Mouse (Mus musculus): ENCODE measurements around the gene Gimap1. TPM values are rescaled to one million over a fixed set of nuclear protein-coding genes. Genes with fewer than 3 reads are reported as not detected.

Gene Gimap1
- total RNA-seq (2021), result 10 to 100 TPM in 1 of 2 experiments, 1 to 10 TPM in 1; 9.9 to 13.3 TPM
- long read RNA-seq, experiment 1, transcript Gimap1-201 (3 exons, 1,493 nt), result major isoform, 9 of 12 reads
- long read RNA-seq, experiment 1, partial matches to known transcripts, result 0 of 12 reads
- long read RNA-seq, experiment 1, other reads (novel, unspliced or antisense), result 0 of 12 reads
- long read RNA-seq, experiment 2, partial matches to known transcripts, result 0 of 4 reads
- long read RNA-seq, experiment 2, other reads (novel, unspliced or antisense), result 0 of 4 reads

DNA sequence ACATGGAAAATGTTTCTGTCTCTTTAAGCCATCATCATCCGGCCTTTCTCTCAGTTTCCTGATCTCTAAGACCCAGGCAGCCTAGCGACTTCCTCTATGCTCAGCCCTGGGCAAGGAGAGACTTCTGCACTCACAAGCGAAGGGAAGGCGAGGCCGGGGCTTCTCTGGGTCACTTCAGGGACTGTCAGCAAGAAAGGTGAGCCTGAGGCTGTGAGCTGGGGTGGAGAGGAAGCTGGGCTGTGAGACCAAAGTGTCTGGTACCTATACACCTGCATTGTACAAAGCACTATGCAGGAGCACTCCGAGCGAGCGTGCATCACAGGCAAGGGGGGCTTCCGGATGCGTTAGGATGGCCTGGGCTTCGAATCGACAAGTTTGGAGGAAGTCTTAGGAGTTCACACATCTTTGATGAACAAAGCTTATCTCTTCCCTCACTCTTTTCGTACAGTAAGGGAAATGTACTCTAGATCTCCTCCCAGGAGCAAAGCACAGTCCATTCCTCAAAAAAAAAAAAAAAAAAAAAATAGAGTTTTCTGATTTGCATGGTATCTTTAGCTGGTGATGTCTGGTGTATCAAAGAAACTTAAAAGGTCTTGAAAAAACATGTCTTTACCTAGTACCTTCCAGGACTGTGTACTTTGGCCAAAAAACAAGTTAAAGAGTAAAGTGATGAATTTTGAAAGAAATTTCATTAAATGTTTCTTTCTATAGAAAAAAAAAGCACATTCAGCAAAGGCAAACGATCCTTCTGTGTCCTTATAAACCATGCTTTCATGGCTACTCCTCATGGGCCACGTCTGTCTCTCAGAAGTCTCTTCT, at the start of gene Gimap1:
Gimap1 (plus strand) TSS at position 94 of the 819 bp plus-strand sequence.
- DNase-seq, result peak; percentile 65 to 81

DNA sequence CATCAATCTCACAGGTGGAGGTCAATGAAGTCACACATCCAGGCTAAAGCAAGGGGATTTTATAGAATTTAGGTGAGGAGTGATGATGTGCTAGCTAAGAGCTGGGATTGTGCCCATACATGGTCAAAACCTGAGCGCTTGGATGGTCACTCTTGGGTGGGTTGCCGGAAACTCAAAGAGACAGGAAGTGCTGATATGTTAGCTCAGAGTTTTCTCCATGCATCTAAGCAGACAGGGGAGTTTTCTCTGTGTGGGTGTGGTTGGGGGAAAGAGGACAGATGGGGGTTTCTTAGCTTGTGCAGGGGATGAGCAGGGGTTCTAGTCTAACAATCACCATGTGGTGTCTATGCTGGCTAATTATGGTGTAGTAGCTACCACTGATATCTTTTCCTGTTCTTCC, 49.5 kb upstream of the Gimap1 start:
- no peak for DNase-seq

DNA sequence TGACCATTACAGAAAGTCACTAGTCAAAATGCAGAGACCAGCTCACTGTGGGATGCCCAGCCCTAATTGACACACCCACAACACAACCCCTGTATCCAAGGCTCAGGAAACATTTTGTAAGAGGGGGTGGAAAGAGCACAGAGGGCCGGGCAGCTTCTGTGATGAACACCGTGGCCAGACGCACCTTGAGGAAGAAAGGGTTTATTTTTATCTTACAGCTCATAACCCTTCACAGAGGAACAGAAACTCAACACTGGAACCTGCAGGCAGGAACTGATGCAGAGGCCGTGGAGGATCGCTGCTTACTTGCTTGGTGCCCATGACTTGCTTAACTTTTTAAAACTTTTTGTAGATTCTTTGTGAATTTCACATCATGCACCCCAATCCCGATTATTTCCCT, 45.9 kb upstream of the Gimap1 start:
- no peak for DNase-seq

DNA sequence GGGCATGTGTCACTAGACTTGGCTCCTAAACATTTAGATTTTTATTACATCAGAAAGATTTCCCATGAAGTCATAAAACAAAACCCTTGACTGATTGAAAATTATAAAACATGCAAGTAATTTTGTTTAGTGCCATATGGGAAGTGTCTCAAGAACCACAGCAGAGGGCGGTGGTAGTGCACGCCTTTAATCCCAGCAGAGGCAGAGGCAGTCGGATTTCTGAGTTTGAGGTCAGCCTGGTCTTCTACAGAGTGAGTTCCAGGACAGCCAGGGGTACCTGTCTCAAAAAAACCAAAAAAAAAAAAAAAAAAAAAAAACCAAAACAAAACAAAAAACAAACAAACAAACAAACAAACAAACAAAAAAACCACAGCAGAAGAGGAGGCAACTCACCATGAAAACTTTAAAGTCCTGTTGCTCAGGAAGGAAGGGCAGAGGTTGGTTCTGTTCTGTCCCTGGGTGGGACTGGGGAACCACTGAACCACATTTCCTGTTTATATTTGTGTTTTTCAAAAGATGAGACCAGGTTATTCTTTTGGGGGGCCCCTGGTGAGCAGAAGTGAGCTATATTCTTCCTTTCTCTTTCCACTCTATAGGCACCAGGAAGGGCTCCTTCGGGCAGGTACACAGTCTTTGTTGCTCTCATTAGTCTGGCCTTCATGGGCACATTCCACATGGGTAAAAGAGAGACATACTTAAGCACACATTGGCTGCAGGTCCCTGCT, 41.9 kb upstream of the Gimap1 start:
- DNase-seq, result no peak

DNA sequence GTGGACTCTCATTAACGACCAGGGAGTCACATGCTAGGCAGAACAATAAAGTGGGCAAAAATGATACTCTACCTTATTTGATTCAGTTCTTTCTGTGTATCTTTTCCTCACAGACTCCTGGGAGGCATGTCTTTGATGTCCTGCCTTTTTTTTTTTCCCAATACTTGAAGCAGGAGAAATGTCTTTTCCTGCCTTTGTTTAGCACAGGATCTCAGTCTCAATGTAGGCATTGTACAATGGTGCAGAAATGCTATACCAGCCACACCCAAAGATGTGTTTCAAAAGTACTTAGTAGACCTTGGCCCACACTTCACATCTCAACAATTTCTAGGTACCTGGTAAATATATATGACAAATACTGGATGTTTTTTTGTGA, 41.3 kb upstream of the Gimap1 start:
- no peak for DNase-seq

DNA sequence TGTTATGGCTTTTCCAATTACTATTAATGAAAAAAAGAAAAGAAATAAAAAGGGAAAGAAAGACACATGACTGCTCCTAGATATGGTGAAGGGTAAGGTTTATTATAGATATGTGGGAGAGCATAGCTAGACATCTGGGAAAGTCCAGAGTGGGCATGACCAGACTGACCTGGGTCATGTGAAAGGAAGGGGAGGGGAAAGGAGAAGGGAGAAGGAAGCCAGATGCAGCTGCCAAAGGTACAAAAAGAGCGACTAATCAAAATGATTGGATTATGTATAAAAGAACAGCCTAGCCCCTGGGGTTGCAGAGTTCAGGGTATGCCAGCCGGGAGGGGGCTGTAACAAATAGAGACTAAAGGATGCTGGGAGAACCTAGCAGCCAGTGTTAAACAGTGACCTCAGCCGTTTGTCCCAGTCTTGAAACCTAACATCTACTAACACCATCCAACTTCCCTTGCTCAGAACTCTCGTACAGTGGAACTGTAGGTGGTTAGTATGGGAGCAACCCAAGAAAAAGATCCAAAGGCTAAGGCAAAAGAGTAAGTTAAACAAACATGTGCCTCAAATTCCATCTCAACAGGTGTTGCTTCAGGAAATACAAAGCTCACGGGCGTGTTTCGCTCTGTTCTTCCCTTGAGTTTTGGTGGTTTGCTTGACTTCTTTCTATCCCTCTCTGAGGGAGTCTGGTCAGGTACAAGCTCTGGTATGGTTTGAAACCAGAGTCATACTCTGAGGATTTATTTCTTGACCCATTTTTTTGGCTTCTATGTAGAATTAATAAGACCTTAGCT, 40.6 kb upstream of the Gimap1 start:
- DNase-seq, result no peak

DNA sequence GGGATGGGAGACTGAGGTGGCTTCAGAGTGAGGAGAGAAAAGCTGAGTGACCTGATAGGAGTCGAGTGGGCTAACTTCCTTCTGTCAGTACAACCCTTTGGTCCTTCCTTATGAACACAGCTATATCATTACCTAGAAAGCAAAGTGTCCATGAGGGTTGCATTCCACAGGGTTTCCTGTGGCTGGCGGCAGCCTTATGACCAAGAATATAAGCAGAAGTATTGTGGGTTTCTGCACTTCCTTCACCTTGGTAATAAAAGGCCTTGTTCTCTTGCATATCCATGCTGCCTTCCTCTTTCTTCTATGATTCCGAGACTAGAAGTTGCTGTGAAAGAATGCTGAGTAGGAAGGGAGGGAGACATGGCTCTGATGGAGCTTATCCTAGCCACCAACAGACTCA, 40.0 kb upstream of the Gimap1 start:
- no peak for DNase-seq

DNA sequence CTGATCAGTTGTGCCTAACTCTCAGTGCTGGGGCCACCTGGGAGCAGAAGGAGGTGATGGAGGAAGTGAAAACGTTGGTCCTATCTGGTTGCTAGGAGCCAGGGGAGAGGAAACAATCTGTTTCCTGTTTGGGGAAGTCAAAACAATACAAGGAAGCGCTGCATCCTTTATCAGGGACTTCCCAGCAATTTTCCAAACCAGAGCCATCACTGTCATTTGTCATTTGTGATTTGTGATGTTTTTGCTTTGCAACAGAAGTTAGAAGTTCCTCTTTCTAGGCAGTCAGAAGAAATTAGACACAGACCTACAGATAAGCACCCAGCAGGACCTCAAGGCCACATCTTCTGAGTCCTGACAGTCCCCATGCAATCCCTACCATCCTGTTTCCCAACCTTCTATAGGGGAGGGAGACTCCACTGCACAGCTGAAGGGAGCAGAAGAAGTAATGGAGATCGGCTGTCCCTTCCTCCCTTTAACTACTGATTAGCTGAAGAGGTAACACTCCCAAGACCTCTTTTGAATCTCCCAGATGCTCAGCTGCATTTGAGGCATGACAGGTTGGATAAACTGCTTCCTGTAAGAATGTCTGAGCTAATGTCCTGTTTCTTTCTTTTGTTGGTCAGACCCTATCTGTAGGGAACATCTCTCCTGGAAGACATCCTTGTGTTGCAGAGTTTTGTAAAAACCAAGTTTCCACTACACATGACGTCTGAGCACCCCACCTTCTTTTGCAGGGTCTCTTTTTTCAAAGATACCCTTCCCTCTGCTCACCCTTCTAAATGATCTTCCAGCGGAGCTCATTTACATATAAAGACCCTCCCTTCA, 38.4 kb upstream of the Gimap1 start:
- peak in 1 of 2 experiments; percentile 86 for DNase-seq

DNA sequence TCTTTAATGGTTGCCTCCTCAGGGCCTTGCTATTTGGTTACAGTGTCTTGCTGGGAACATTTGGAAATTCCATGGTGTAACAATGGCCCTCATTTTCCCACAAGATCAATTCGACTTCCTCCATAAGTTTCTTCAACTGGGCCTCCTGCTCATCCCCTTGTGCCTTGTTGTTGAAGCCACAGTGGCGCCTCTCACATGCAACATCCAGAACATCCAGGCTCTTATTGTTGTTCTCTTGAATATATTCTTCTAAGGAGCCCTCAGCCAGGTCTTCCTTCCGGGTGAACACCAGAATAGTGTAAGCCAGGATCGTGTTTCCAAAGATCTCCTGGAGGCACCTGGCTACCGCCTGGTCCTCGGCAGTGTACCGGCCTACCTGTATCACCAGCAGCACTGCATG, 36.7 kb upstream of the Gimap1 start:
- no peak for DNase-seq

DNA sequence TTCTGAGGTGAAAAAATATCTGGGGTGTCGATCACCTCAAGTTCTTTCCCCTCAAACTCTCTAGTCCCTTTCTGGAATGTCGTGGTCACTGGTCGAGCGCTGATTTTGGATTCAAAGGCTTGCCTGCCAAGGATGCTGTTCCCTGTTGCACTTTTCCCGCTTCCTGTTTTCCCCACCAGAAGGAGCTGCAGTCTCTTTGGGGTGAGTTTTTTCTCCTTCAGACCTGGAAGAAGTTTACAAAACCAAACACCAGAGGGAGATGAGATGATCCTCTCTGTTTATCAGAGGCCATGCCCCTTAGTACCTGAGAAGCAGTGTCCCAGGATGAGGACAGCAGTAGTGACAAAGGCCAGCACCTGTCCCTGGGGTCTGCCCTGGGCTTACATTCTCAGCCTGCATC, 36.3 kb upstream of the Gimap1 start:
- DNase-seq, result no peak

DNA sequence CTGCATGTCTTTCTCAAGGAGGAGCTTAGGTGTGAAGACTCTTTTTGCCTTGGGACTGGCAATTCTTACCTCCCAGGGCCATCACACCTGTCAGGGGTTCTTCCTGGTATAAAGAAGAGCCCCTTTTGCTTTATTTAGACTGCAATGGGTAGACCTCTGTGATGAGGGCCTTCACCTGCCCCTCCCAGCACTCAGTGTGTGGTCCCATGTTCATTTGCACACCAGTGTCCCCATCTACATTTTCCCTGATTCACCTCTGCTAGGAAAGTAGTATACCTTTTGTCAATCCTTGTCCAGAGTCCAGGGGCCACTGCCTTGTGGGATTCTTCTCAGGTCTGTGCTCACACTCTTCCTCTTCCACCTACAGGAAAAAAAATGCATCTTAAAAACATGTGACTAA, 34.7 kb upstream of the Gimap1 start:
- no peak for DNase-seq

DNA sequence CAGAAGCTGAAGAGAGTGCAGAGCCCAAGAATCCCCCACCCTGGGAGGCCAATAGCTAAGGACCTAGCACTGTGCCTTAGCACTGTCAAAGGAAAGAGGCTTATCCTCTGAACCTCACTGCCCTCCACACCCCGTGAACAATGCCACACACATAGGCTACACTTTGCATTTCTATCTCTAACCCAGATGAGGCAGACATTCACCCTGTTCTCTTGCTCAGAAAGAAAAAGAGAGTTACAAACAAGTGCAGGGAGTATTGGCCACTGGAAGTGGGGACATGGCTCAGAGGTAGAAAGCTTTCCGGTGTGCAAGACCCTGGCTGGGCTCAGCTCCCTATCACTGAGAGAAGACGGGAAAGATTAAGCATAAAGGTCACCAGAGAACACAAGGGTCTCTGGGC, 32.7 kb upstream of the Gimap1 start:
- no peak for DNase-seq

DNA sequence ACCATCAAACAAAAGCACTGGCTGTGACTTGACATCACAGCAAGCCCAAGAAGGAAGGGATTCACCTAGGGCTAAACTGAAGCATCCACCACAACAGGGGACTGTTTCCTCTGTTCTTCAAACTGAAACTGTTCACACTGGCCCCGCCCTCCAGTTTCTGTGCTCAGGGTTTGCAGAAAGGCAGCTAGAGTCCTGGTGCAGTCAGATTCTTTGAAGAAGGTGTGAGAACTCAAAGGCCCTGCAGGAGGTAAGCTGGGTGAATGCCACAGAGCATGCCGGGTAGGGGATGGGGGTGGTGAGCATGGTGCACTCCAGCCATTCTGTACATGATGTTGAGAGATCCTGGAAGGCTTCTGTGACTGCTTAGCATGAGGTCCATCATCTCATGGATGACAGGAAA, 20.4 kb upstream of the Gimap1 start, which contains the start of the genes Gm28053 and Gimap7:
Gm28053 (plus strand) TSS at position 153 of the 400 bp plus-strand sequence.
Gimap7 (plus strand) TSS at position 167 of the 400 bp plus-strand sequence.
- DNase-seq, result no peak

DNA sequence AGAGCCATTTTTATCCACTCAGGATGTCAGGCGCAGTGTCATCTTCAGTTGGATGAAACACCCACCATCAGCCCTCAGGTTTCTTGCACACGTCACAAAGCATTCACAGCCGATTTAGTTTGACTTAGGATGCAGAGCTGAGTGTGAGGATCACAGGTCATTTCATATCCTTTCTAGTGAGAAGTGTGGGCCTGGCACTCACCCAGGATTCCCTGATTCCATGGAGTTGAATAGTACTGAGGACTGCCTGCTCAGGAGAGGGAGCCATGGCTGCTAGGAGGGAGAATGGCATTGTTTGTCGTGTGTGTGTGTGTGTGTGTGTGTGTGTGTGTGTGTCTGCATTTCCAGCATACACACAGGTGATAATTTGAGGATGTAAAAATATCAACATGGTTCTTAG, 18.5 kb upstream of the Gimap1 start:
- no peak for DNase-seq

DNA sequence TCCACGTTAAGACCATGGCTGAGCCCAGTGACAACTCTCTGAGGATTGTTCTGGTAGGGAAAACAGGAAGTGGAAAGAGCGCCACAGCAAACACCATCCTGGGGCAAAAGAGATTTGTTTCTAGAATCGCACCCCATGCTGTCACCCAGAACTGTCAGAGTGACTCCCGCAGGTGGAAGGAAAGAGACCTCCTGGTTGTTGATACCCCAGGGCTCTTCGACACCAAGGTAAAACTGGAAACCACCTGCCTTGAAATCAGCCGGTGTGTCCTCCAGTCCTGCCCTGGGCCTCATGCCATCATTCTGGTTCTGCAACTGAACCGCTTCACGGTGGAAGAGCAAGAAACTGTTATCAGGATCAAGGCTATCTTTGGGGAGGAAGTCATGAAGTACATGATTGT, 15.4 kb upstream of the Gimap1 start:
- DNase-seq, result no peak

DNA sequence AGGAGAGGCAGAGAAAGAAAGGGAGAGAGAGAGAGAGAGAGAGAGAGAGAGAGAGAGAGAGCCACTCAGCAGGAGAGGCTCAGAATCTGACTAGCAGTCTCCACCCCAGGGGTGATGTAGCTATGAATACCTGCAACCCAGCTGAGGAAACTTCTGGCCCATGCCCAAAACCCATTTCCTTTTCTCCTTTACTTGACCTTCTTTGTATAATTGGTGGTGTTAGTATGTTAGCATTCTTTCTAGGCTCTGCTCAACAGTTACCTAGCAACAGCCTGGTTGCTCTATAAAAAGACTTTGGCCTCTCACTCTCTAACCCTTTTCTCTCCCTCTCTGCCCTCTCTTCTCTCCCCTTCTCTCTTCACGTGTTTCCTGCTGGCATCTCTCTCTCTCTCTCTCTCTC, 13.4 kb upstream of the Gimap1 start:
- DNase-seq, result peak; percentile 75 to 90

DNA sequence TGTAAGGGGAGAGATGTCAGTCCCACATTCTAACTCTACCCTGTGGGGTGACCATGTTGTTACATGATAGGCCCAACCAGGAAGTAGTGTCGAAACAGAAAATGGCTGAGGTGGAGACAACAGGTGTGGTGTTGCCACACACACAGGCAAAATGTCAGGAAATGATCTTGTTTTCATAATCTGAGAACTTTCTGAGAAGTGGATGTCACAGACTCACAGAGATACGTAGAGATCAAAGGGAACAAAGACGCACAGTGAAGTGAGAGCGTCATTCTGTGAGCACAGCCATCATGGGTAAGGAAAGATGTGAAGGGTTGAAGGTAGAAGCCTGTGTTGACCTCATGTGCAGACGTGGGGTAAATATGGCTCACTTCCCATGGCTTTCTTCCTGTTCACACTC, 11.1 kb upstream of the Gimap1 start:
- no peak for DNase-seq

DNA sequence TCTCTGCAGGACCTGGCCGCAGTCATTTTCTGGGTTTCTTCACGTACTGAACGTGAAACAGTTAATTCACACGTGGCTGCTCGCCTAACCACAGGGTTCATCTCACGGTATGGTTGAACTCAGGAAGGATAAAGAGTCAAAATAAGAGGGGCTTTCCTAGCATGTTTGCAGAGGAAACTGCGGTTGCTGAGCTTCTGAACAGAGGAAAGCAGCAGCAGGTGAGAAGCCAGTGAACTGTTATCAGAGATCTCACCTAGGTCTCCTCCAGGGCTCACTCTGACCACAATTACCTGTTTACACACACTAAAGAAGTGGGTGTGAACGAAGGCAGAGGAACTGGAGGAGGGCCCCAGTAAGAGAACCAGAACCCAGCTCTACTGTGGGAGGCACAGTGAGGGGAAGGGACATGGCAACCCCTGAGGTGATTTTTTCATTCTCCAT, 6.0 kb upstream of the Gimap1 start:
- DNase-seq, result peak in 1 of 2 experiments; percentile 43

DNA sequence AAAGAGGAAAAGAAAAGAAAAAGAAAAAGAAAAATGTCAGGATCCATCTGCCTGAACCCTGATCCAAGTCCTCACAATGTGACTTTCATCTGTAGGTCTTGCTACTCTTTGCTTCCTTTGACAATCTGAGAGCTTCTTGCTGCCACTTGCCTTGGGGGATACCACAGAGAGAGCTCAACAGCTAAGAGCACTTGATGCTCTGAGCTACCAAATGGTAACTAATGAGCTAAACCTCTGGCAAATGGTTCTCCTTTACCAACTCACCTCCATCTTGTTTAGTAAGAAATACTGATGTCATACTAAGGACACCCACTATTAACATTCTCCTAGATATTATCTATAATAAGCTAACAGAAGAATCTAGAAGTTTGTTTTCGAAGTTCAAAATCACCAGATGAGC, 5.2 kb upstream of the Gimap1 start:
- DNase-seq, result no peak

DNA sequence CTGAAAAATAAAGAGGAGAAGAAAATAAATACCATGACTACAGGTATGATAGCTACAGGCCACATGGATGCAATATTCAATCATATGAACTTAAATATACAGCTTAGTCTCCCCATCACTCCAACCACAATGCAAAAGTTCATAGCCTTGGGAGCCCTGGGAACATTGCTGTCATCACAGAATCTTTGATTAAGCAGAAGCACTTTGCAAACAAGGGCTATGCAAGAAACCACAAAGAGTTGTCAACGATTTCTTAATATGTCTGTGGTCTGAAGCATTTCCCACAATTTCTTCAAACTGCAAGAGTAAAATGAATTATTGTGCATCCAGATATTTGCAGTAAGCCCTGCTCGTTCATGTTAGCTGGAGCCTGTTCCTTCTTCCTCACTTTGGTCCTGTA, 1.8 kb upstream of the Gimap1 start:
- DNase-seq, result no peak

DNA sequence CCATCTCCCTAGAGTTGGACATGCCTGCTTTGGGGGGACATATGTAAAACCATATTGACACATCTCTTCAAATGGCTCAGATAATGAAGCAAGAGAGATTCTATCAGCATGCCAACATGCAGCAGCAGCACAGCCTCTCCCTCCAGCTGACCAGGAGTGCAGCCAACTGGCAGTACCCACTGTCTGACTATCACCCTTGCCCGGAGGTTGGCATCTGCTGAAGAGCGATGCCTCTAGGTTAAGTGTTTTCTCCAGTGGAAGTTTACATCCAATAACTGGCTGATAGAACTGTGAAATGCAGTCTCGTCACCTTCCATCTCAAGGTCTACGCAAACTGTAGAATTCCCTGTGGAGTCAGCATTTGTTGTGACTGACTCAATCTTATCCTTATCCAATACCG, 1.2 kb upstream of the Gimap1 start:
- peak; percentile 37 to 46 for DNase-seq

DNA sequence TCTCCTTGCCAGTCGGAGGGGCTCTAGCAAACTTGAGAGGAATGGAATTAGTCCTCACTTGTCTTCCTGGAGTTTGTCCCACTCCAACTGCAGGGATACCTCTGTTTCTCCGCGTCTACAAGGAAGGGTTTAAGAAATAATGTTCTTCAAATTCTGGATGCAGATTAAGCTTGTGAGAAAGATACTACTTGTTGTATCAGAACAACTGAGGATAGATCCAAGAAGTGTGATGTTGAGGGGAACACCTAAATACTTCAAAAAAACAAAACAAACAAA, 864 bp downstream of the Gimap1 start:
- no peak for DNase-seq

All from heart, adult 18-20 months (tissue).